In the genomic region with DNA sequence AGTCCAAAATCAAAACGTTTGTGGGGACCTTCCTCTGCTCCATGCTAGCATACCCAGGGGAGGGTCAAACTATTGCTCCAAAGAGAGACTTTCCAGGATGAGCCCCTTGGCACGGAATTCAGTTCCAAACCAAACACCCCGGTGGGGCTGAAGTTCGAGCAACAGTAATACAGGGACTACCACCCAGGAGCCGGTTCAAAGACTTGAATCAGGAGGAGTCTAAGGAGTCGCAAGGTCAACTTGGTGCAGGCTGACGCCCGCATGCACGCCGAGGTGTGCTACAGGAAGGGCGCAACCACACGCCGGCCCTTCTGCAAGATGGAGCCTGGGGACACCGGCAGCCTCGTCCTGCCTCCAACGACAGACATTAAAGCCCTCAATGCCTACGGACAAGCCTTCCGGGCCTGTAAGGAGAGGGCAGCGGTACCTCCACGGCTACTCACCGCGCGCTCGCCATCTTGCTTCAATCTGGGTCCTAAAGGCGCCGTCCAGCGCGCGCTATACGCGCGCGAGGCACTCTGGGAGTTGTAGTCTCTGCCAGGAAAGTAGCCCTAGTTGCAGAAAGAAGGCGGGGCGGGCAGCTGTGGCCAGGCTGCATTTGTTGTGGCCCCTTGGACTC, we compare ENCODE assay signal across 8 mouse cellular contexts. TPM values are rescaled to one million over a fixed set of nuclear protein-coding genes. Genes with fewer than 3 reads are reported as not detected.
DNase-seq lines count a peak whose midpoint lies in the region; ATAC-seq and TF ChIP-seq lines count a peak whose summit lies in the region.

Gene Mrpl42 (minus strand): TSS at position 478 of the 619 bp plus-strand sequence.

- peak within 1 kb of the TSS; percentile 95 for H3K27ac ChIP-seq in layer of hippocampus, adult 2 months

- TF ChIP-seq POLR2A in lung, adult 2 months (IDR thresholded peaks at IDR 0.05; ENCODE audit: borderline replicate concordance, extremely low read depth, low read depth, low read length), result peak; percentile 82; the same call in 1 of the 2 replicates

- H3K4me3 ChIP-seq in layer of hippocampus, adult 2 months, result peak within 1 kb of the TSS; percentile 75
- H3K4me3 ChIP-seq in lung, adult 2 months (replicated peaks; ENCODE audit: extremely low read depth, low read depth, low read length), result peak within 1 kb of the TSS; percentile 82

- peak; percentile 97 for ATAC-seq in neutrophil, adult 5-6 weeks (ENCODE audit: extremely low read depth, insufficient number of reproducible peaks, low FRiP score, poor library complexity, severe bottlenecking)

- H3K4me1 ChIP-seq in lung, adult 2 months (ENCODE audit: control insufficient read depth, insufficient read depth, low read length), result peaks cover 3% of the 10 kb centered on the region; the same call in 1 of the 2 replicates

- under 1% methylated on average over 35 of the region's 35 CpGs for WGBS in lung, adult 2 months

- DNase-seq in MN1 (ENCODE audit: low spot score), result peak; percentile 90
- peak; percentile 81 for DNase-seq in cerebellum, adult 8-10 months
- peak; percentile 91 for DNase-seq in forelimb bud, embryonic 11.5 days (ENCODE audit: low read depth, low spot score)
- DNase-seq in heart, postnatal 4 days, result peak; percentile 86
- peak; percentile 84 to 85 for DNase-seq in layer of hippocampus, adult 2 months (ENCODE audit: low spot score in 2 of 2)
- DNase-seq in lung, adult 2 months, result peak; percentile 81
- DNase-seq in testis, postnatal 14 days (ENCODE audit: low spot score), result peak; percentile 87

- no peak for TF ChIP-seq CTCF in layer of hippocampus, adult 2 months (conservative IDR thresholded peaks at IDR 0.05)
- TF ChIP-seq CTCF in lung, adult 2 months (IDR thresholded peaks at IDR 0.05; ENCODE audit: insufficient read depth, low read length), result no peak

RNA-seq across cellular contexts. Expression of gene Mrpl42, which starts in this region (rescaled TPM):
- 100 to 1,000 TPM; 284 to 300 TPM for total RNA-seq in heart, postnatal 4 days (2021)
- 10 to 100 TPM; 71.7 to 74.5 TPM for total RNA-seq in layer of hippocampus, adult 2 months (2021)
- polyA plus RNA-seq in lung, adult 2 months (2012; rRNA removed), result 39.3 and 80.6 TPM in 2 replicates
- total RNA-seq in neutrophil, adult 5-6 weeks (2017), result 44.4 and 49.7 TPM in 2 replicates

Comparison
In these comparisons a context has a peak if more than half of its experiments do, and no peak if none do; other contexts are left out.
1. Peak in every context shown above with its lines: DNase-seq, ATAC-seq, H3K4me3 ChIP-seq and H3K27ac ChIP-seq.